8 mouse cellular contexts compared by ENCODE assay signal in genomic region chr2:32575586-32576160, GRCm38 (mm10). TPM values are rescaled to one million over a fixed set of nuclear protein-coding genes. Genes with fewer than 3 reads are reported as not detected.
DNase-seq lines count a peak whose midpoint lies in the region; ATAC-seq lines count a peak whose summit lies in the region.

Gene 9430097D07Rik, minus strand, starts transcription at chr2:32575684.

- peaks cover 25% of the 10 kb centered on the region for H3K27me3 ChIP-seq in lung, embryonic 15.5 days
- no peaks in the 10 kb centered on the region for H3K27me3 ChIP-seq in forebrain, embryonic 15.5 days
- peaks cover 44% of the 10 kb centered on the region for H3K27me3 ChIP-seq in midbrain, embryonic 12.5 days

- no peaks in the 10 kb centered on the region for H3K9me3 ChIP-seq in lung, embryonic 15.5 days
- H3K9me3 ChIP-seq in forebrain, embryonic 15.5 days = no peaks in the 10 kb centered on the region
- H3K9me3 ChIP-seq in midbrain, embryonic 12.5 days = no peaks in the 10 kb centered on the region

- peak within 1 kb of the TSS; percentile 72 for H3K4me2 ChIP-seq in lung, embryonic 15.5 days
- peak within 1 kb of the TSS; percentile 97 for H3K4me2 ChIP-seq in forebrain, embryonic 15.5 days (replicated peaks)
- H3K4me2 ChIP-seq in midbrain, embryonic 12.5 days (replicated peaks) = peak within 1 kb of the TSS; percentile 100

- DNase-seq in lung, postnatal 14 days = no peak
- DNase-seq in cerebellum, adult 8-10 months = peak; percentile 76
- DNase-seq in layer of hippocampus, postnatal 36 days = peak; percentile 50 to 63
- peak; percentile 75 for DNase-seq in telencephalon, adult 2 months (ENCODE audit: low read depth, low spot score)
- no peak for DNase-seq in testis, postnatal 10 days (ENCODE audit: low spot score)

- WGBS in lung, embryonic 15.5 days = 8% methylated on average over 28 of the region's 28 CpGs
- 3% methylated on average over 28 of the region's 28 CpGs for WGBS in forebrain, embryonic 15.5 days
- 4% methylated on average over 28 of the region's 28 CpGs for WGBS in midbrain, embryonic 12.5 days

- no peak within 1 kb of the TSS for H3K27ac ChIP-seq in lung, embryonic 15.5 days
- H3K27ac ChIP-seq in forebrain, embryonic 15.5 days (replicated peaks) = no peak within 1 kb of the TSS
- no peak within 1 kb of the TSS for H3K27ac ChIP-seq in midbrain, embryonic 12.5 days (replicated peaks)

- H3K9ac ChIP-seq in lung, embryonic 15.5 days = peak within 1 kb of the TSS; percentile 30; the same call in 1 of the 2 replicates
- H3K9ac ChIP-seq in forebrain, embryonic 15.5 days (replicated peaks) = peak within 1 kb of the TSS; percentile 70
- H3K9ac ChIP-seq in midbrain, embryonic 12.5 days (replicated peaks) = peak within 1 kb of the TSS; percentile 61

- ATAC-seq in lung, embryonic 15.5 days (ENCODE audit: borderline replicate concordance, extremely low read depth, low FRiP score, low TSS enrichment) = no peak; the same call in 1 of the 2 replicates
- ATAC-seq in forebrain, embryonic 15.5 days (replicated peaks) = peak; percentile 81
- peak; percentile 73 for ATAC-seq in midbrain, embryonic 12.5 days (ENCODE audit: low FRiP score, low read depth)

- H3K36me3 ChIP-seq in lung, embryonic 15.5 days = peaks cover 5% of the 10 kb centered on the region; the same call in 1 of the 2 replicates
- peaks cover 8% of the 10 kb centered on the region; the same call in 1 of the 2 replicates for H3K36me3 ChIP-seq in forebrain, embryonic 15.5 days
- 0 out of 2 replicates have a peak, but pooled peaks cover 7% of the 10 kb centered on the region for H3K36me3 ChIP-seq in midbrain, embryonic 12.5 days

- H3K4me1 ChIP-seq in lung, embryonic 15.5 days = peaks cover 18% of the 10 kb centered on the region
- H3K4me1 ChIP-seq in forebrain, embryonic 15.5 days = peaks cover 27% of the 10 kb centered on the region
- peaks cover 26% of the 10 kb centered on the region for H3K4me1 ChIP-seq in midbrain, embryonic 12.5 days

- H3K4me3 ChIP-seq in lung, embryonic 15.5 days = peak within 1 kb of the TSS; percentile 32
- H3K4me3 ChIP-seq in forebrain, embryonic 15.5 days = peak within 1 kb of the TSS; percentile 62
- H3K4me3 ChIP-seq in midbrain, embryonic 12.5 days = peak within 1 kb of the TSS; percentile 48

RNA-seq across cellular contexts. Expression of gene 9430097D07Rik, which starts in this region (rescaled TPM):
- 0.29 TPM in 1 of 2 replicates, not detected in the other for polyA plus RNA-seq in lung, embryonic 15.5 days (2015; fragmentation: Nextera tagmentation; extraction: Ambion mirVana)
- 0.23 and 0.24 TPM in 2 replicates for polyA plus RNA-seq in forebrain, embryonic 15.5 days (2015; fragmentation: Nextera tagmentation; extraction: Ambion mirVana)
- 1 to 10 TPM in 1 of 2 experiments, under 1 TPM in 1; 0.37 to 1.0 TPM for total RNA-seq in layer of hippocampus, postnatal 36 days (2021)
- polyA plus RNA-seq in midbrain, embryonic 12.5 days (2016; fragmentation: Nextera tagmentation; extraction: Ambion mirVana) = 0.16 and 0.56 TPM in 2 replicates

Comparison
In these comparisons a context has a peak if more than half of its experiments do, and no peak if none do; other contexts are left out.
1. Peak in ATAC-seq, H3K4me3 ChIP-seq, H3K9ac ChIP-seq and H3K4me2 ChIP-seq in forebrain, embryonic 15.5 days; RNA of the gene not detected or under 1 TPM.
2. Peak in ATAC-seq, H3K4me3 ChIP-seq, H3K9ac ChIP-seq and H3K4me2 ChIP-seq in midbrain, embryonic 12.5 days; RNA of the gene not detected or under 1 TPM.
3. DNase-seq: peak in cerebellum, adult 8-10 months (single experiment), layer of hippocampus, postnatal 36 days (2 of 2) and telencephalon, adult 2 months (single experiment); none in lung, postnatal 14 days (single experiment) and testis, postnatal 10 days (single experiment).
4. Peak in every context shown above with its lines, with median percentiles within 50 percentile points of each other: H3K4me2 ChIP-seq, H3K4me3 ChIP-seq and H3K9ac ChIP-seq.